Mouse (Mus musculus): ENCODE results near the gene L3mbtl4. TPM values are rescaled to one million over a fixed set of nuclear protein-coding genes. Genes with fewer than 3 reads are reported as not detected.

The L3mbtl4 gene
- total RNA-seq (2012; rRNA removed) (not detected in 2 replicates), total RNA-seq (2014; rRNA removed) (not detected in 2 replicates), polyA plus RNA-seq (2012; ENCODE audit: insufficient read length, low read depth) (not detected in 2 replicates)

DNA sequence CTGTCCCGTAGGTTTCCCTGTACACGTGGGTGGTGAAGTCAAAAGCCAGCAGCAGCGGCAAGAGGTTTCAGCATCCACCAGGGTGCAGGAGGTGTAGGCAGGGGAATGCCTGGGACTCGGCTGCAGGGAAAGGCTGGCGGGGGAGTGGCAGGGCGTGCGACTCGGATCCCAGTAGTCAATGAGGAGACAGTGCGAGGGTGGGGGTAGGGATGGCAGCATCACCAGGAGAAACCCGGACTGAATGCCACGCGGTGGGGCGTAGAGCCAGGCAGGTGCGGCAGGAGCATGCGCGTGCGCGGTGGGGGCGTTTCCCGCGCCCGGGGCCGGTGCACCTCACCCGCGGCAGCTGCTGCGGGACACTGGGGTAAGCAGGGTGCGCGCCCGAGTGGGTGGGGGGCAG is at the start of gene L3mbtl4:
Gene L3mbtl4, plus strand, starts transcription at position 271 of the 400 bp plus-strand sequence.
- TF ChIP-seq UBTF (IDR thresholded peaks at IDR 0.05; ENCODE audit: low read depth, low read length) = no peak
- TF ChIP-seq GABPA (IDR thresholded peaks at IDR 0.05; ENCODE audit: insufficient replicate concordance, low read depth, low read length) = no peak
- no peak for TF ChIP-seq ZKSCAN1 (IDR thresholded peaks at IDR 0.05; ENCODE audit: borderline replicate concordance, low read depth, low read length)
- no peak for TF ChIP-seq TCF12 (IDR thresholded peaks at IDR 0.05; ENCODE audit: low read depth, low read length)
- TF ChIP-seq IRF4 (IDR thresholded peaks at IDR 0.05; ENCODE audit: low read depth, low read length) = no peak
- TF ChIP-seq ELF1 (IDR thresholded peaks at IDR 0.05; ENCODE audit: low read depth, low read length) = no peak
- TF ChIP-seq NELFE (IDR thresholded peaks at IDR 0.05; ENCODE audit: low read depth, low read length) = no peak
- no peak for TF ChIP-seq KAT2A (IDR thresholded peaks at IDR 0.05; ENCODE audit: insufficient replicate concordance, low read length)
- no peak for TF ChIP-seq CHD2 (IDR thresholded peaks at IDR 0.05; ENCODE audit: low read length)
- no peak for TF ChIP-seq RCOR1 (conservative IDR thresholded peaks at IDR 0.05; ENCODE audit: low read depth, low read length)
- no peak for TF ChIP-seq HCFC1 (IDR thresholded peaks at IDR 0.05; ENCODE audit: low read depth, low read length)
- TF ChIP-seq E2F4 (IDR thresholded peaks at IDR 0.05; ENCODE audit: insufficient replicate concordance, low read depth, low read length) = no peak
- TF ChIP-seq SIN3A (IDR thresholded peaks at IDR 0.05; ENCODE audit: low read length) = no peak
- no peak for TF ChIP-seq JUND (conservative IDR thresholded peaks at IDR 0.05; ENCODE audit: low read depth, low read length)
- no peak for TF ChIP-seq TBP (conservative IDR thresholded peaks at IDR 0.05; ENCODE audit: low read depth, low read length)
- no peak within 1 kb of the TSS for H3K27ac ChIP-seq (ENCODE audit: insufficient read depth, low read depth)
- H3K9ac ChIP-seq (ENCODE audit: insufficient read depth, low read depth) = no peak within 1 kb of the TSS
- dilution Hi-C loops (cut with MboI; ENCODE audit: extremely low pct_ligation_motif_present, extremely low pct_unique_long_range_greater_than_20kb, low sequenced_read_pairs) = no loop called here
- peaks cover 66% of the 10 kb centered on the region for H3K9me3 ChIP-seq (replicated peaks; ENCODE audit: low read length)
- H3K4me3 ChIP-seq (replicated peaks in 1 of 3; ENCODE audit: low read depth in 2 of 3, low read length in 2 of 3, poor library complexity in 1 of 3) = no peak within 1 kb of the TSS
- no peaks in the 10 kb centered on the region for H3K27me3 ChIP-seq (replicated peaks)
- in situ Hi-C loops (cut with MboI; ENCODE audit: low pct_ligation_motif_present, low pct_unique_long_range_greater_than_20kb, low sequenced_read_pairs) = no loop called here
- no peak within 1 kb of the TSS for H3K4me2 ChIP-seq (ENCODE audit: insufficient read depth, low read depth, poor library complexity, severe bottlenecking)
- no peaks in the 10 kb centered on the region for H3K4me1 ChIP-seq (ENCODE audit: control insufficient read depth in 1 of 2, insufficient read depth in 2 of 2)
- no peak for DNase-seq (ENCODE audit: extremely low read depth)
- no peaks in the 10 kb centered on the region for H3K36me3 ChIP-seq (replicated peaks in 1 of 2; ENCODE audit: control insufficient read depth in 1 of 2, insufficient read depth in 1 of 2, low read length in 1 of 2)
- no peaks in the 10 kb centered on the region for H3K79me2 ChIP-seq (replicated peaks; ENCODE audit: control insufficient read depth, extremely low read depth, insufficient read depth, poor library complexity, severe bottlenecking)

DNA sequence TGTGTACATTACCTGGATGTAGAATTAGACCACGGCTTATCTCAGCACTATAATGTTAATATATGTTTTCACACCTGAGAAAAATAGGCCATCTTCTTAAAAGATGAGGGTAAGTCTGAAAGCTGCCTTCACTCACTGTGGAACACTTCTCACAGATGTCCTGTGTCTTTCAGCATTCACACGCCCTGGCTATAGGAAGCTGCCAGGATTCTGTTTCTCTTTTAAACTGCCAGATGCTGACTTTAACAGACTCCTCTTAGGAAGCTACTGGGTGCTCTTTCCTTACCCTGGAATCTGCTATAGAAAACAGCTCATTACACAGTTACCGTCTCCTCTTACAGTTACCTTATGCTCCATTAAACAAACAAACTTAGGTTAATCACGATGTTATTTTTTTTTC is 43.1 kb upstream of the L3mbtl4 start:
- TF ChIP-seq IRF4 (IDR thresholded peaks at IDR 0.05; ENCODE audit: low read depth, low read length) (no peak), ZKSCAN1 (IDR thresholded peaks at IDR 0.05; ENCODE audit: borderline replicate concordance, low read depth, low read length) (no peak), NELFE (IDR thresholded peaks at IDR 0.05; ENCODE audit: low read depth, low read length) (no peak), CTCF (conservative IDR thresholded peaks at IDR 0.05 in 1 of 2, IDR thresholded peaks at IDR 0.05 in 1 of 2; ENCODE audit: low read depth in 2 of 2, low read length in 2 of 2) (no peak), JUN (IDR thresholded peaks at IDR 0.05; ENCODE audit: insufficient read depth, low read depth, low read length) (no peak), POLR2A (IDR thresholded peaks at IDR 0.05; ENCODE audit: low read depth, low read length) (no peak), USF2 (conservative IDR thresholded peaks at IDR 0.05; ENCODE audit: low read depth, low read length) (no peak), EP300 (IDR thresholded peaks at IDR 0.05; ENCODE audit: low read length) (no peak), MEF2A (IDR thresholded peaks at IDR 0.05; ENCODE audit: borderline replicate concordance, low read depth, low read length) (no peak), ZNF384 (IDR thresholded peaks at IDR 0.05; ENCODE audit: low read depth, low read length) (no peak), MXI1 (IDR thresholded peaks at IDR 0.05; ENCODE audit: low read depth, low read length) (no peak), E2F4 (IDR thresholded peaks at IDR 0.05; ENCODE audit: insufficient replicate concordance, low read depth, low read length) (no peak)
- no peaks in the 10 kb centered on the region for H3K36me3 ChIP-seq (replicated peaks in 1 of 2; ENCODE audit: control insufficient read depth in 1 of 2, insufficient read depth in 1 of 2, low read length in 1 of 2)
- H3K4me3 ChIP-seq (replicated peaks in 1 of 3; ENCODE audit: low read depth in 2 of 3, low read length in 2 of 3, poor library complexity in 1 of 3) = no peak overlapping the region
- in situ Hi-C loops (cut with MboI; ENCODE audit: low pct_ligation_motif_present, low pct_unique_long_range_greater_than_20kb, low sequenced_read_pairs) = no loop called here
- dilution Hi-C loops (cut with MboI; ENCODE audit: extremely low pct_ligation_motif_present, extremely low pct_unique_long_range_greater_than_20kb, low sequenced_read_pairs) = no loop called here
- no peaks in the 10 kb centered on the region for H3K79me2 ChIP-seq (replicated peaks; ENCODE audit: control insufficient read depth, extremely low read depth, insufficient read depth, poor library complexity, severe bottlenecking)
- peaks cover 40% of the 10 kb centered on the region for H3K9me3 ChIP-seq (replicated peaks; ENCODE audit: low read length)
- no peaks in the 10 kb centered on the region for H3K4me1 ChIP-seq (ENCODE audit: control insufficient read depth in 1 of 2, insufficient read depth in 2 of 2)
- H3K27ac ChIP-seq (ENCODE audit: insufficient read depth, low read depth) = no peak overlapping the region
- no peak overlapping the region for H3K4me2 ChIP-seq (ENCODE audit: insufficient read depth, low read depth, poor library complexity, severe bottlenecking)
- no peak overlapping the region for H3K9ac ChIP-seq (ENCODE audit: insufficient read depth, low read depth)
- no peaks in the 10 kb centered on the region for H3K27me3 ChIP-seq (replicated peaks)
- no peak for DNase-seq (ENCODE audit: extremely low read depth)
